Mouse (Mus musculus) liver, embryonic 12.5 days (tissue): ENCODE results near the gene Galnt13. TPM values are rescaled to one million over a fixed set of nuclear protein-coding genes. Genes with fewer than 3 reads are reported as not detected.
"Not testable (repeated sequence)": the region's sequence is repeated elsewhere in the genome, so short reads cannot be mapped to it uniquely, and the experiment has no call there.

Source experiments
- ATAC-seq: fragments of 200-750 bp; cut with Nextera tagmentation; 2 replicates; pipeline ENCODE4 v1.8.0; 2017; ENCODE audit warnings: moderate number of reproducible peaks, mild to moderate bottlenecking, moderate library complexity
- H3K27ac ChIP-seq: fragments of 300-500 bp; sonication (generic); 2 replicates; pipeline ENCODE4 v1.5.1; 2016; ENCODE audit warnings: mild to moderate bottlenecking
- H3K27me3 ChIP-seq: fragments of 300-500 bp; sonication (generic); replicated peaks from 2 replicates; pipeline ENCODE4 v1.6.1; 2016; ENCODE audit warnings: mild to moderate bottlenecking, moderate library complexity
- H3K36me3 ChIP-seq: fragments of 300-500 bp; sonication (generic); 2 replicates; pipeline ENCODE4 v1.6.1; 2016; ENCODE audit warnings: mild to moderate bottlenecking, moderate library complexity
- H3K4me1 ChIP-seq: fragments of 300-500 bp; sonication (generic); 2 replicates; pipeline ENCODE4 v1.6.1; 2016
- H3K4me2 ChIP-seq: fragments of 300-500 bp; sonication (generic); 2 replicates; pipeline ENCODE4 v1.6.1; 2016; ENCODE audit warnings: mild to moderate bottlenecking, moderate library complexity
- H3K4me3 ChIP-seq: fragments of 300-500 bp; sonication (generic); 2 replicates; pipeline ENCODE4 v1.5.1; 2016; ENCODE audit warnings: mild to moderate bottlenecking, moderate library complexity
- H3K9ac ChIP-seq: fragments of 300-500 bp; sonication (generic); 2 replicates; pipeline ENCODE4 v1.6.1; 2016; ENCODE audit warnings: mild to moderate bottlenecking, moderate library complexity
- H3K9me3 ChIP-seq: fragments of 300-500 bp; sonication (generic); replicated peaks from 2 replicates; pipeline ENCODE4 v1.6.1; 2016; ENCODE audit warnings: mild to moderate bottlenecking, moderate library complexity
- WGBS: fragments of 180-500 bp; shearing (Covaris S2); methylation state at CpG from one replicate; pipeline ENCODE4 v1.1.7; 2016; ENCODE audit not compliant: insufficient replicate concordance; 5-methylcytosine and 5-hydroxymethylcytosine counted together
- polyA plus RNA-seq: library from polyadenylated mRNA; unstranded; fragments of >200 nt; fragmentation: Nextera tagmentation; extraction: Ambion mirVana; gene quantifications from 2 replicates; pipeline ENCODE4 v1.2.1, GENCODE M21; 2016

The Galnt13 gene
- polyA plus RNA-seq, 1 experiment from 2014 or later: not detected

DNA sequence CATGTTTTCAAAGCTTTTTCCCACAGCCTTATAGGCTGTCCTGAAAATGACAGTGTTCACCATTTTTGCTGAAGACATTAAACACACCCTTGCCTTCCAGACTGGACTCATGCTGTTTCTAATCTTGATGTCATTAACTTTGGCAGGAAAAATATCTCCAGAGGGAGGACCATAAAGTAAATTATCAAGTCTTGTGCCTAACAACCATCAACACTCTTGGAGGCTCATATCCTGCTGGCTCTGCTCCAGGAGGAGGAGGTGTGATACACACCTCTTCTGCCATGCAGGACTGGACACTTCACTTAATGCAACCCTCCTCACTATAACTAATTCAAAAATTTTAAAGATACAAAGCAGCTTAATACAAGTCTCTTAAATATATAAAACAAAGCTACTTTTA lies 502.0 kb downstream of the Galnt13 start:
- no peak for ATAC-seq
- Histone ChIP-seq H3K4me2 (no peak overlapping the region), H3K27me3 (no peaks in the 10 kb centered on the region), H3K9me3 (no peaks in the 10 kb centered on the region), H3K27ac (no peak overlapping the region), H3K4me1 (no peaks in the 10 kb centered on the region), H3K4me3 (no peak overlapping the region), H3K36me3 (no peaks in the 10 kb centered on the region), H3K9ac (no peak overlapping the region)

DNA sequence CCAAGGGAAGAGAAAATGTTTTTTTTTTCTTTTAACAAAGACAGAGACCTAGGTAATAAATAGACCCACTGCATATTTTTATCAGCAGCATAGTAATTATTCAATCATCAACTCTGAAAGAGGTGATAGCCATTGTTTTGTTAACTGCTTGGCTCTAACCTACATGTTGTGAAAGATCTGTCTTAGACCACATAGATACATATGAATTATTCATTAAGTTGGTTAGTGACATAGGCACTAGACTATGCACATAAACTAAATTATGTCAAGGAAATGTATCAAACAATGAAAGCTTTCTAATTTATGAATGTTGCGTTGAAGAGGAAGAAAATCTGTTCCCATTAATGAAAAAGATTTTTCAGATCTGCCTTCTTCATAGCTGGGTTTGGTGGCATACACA lies 507.3 kb downstream of the Galnt13 start:
- Histone ChIP-seq H3K4me1 (no peaks in the 10 kb centered on the region), H3K4me2 (no peak overlapping the region), H3K4me3 (no peak overlapping the region), H3K9ac (no peak overlapping the region), H3K27me3 (no peaks in the 10 kb centered on the region), H3K27ac (no peak overlapping the region), H3K9me3 (no peaks in the 10 kb centered on the region), H3K36me3 (no peaks in the 10 kb centered on the region)
- WGBS: 80% methylated on average over 1 of the region's 1 CpGs
- no peak for ATAC-seq

DNA sequence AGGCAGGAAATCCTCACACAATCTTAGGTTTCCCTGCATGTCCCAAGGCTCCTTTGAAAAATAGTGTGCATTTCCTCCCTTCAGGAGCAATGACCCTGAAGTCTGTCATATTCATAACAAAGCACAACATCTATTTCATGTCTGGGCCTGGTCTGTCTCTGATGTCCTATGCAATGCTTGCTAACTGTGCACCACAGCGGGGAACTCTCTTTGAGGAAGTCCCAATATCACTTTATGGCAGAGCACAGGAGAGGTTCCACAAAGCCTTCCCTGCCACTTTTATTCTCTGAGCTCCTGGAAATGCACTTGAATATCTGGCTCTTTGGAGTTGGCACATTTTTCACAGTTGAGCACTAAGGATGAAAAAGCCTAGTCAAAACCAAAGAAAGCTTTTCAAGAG lies 547.7 kb downstream of the Galnt13 start:
- no peak overlapping the region for H3K9ac ChIP-seq
- WGBS: 50% methylated on average over 1 of the region's 1 CpGs
- no peak overlapping the region for H3K27ac ChIP-seq
- no peak overlapping the region for H3K4me2 ChIP-seq
- no peaks in the 10 kb centered on the region for H3K36me3 ChIP-seq
- no peak for ATAC-seq
- no peaks in the 10 kb centered on the region for H3K27me3 ChIP-seq
- H3K4me1 ChIP-seq: no peaks in the 10 kb centered on the region
- no peaks in the 10 kb centered on the region for H3K9me3 ChIP-seq
- H3K4me3 ChIP-seq: no peak overlapping the region

DNA sequence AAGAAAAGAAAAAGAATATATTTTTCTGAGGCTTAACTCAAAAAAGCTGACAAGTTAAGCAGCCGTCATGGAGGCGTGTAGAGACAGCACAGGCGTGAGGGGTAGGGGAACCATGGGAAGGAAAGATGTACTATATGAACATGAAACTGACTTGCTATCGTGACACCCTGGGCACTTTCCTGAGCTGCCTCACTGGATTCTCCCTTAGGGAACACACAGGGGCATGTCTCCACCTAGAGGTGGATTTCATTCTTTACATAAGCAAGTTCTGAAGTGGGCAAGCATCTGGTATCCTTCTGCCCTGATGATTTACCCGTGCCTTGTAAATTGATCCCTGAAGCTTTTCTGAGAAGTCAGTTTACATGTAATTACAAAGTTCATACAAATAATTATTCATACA lies 586.4 kb downstream of the Galnt13 start:
- not testable (repeated sequence) for H3K9ac ChIP-seq, ATAC-seq, H3K4me1 ChIP-seq, H3K36me3 ChIP-seq, H3K27me3 ChIP-seq, H3K27ac ChIP-seq, H3K9me3 ChIP-seq, H3K4me3 ChIP-seq, H3K4me2 ChIP-seq
- WGBS: no CpG with 5 or more reads among the region's 5 CpGs

DNA sequence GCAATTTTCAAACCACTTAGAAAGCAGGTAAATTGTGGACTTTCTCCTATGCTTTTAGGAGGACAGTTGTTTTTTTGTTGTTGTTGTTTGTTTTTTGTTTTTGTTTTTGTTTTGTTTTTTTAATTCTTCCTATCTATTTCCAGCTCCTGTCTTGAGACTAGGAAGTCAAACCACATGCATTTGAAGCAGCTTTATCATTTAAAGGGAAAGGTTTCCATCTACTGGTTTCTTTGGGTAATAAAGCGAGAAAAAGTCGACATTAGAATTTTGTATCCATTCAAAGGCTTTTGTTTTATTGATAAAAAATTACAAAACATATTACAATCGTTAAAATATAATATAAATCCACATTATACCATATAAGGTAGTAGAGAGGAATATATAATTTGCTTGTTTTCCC lies 598.5 kb downstream of the Galnt13 start:
- no peak for ATAC-seq
- H3K4me3 ChIP-seq: no peak overlapping the region
- no peaks in the 10 kb centered on the region for H3K36me3 ChIP-seq
- H3K27ac ChIP-seq: no peak overlapping the region
- H3K9me3 ChIP-seq: no peaks in the 10 kb centered on the region
- no peaks in the 10 kb centered on the region for H3K27me3 ChIP-seq
- 40% methylated on average over 3 of the region's 3 CpGs for WGBS
- no peak overlapping the region for H3K4me2 ChIP-seq
- H3K9ac ChIP-seq: no peak overlapping the region
- no peaks in the 10 kb centered on the region for H3K4me1 ChIP-seq

DNA sequence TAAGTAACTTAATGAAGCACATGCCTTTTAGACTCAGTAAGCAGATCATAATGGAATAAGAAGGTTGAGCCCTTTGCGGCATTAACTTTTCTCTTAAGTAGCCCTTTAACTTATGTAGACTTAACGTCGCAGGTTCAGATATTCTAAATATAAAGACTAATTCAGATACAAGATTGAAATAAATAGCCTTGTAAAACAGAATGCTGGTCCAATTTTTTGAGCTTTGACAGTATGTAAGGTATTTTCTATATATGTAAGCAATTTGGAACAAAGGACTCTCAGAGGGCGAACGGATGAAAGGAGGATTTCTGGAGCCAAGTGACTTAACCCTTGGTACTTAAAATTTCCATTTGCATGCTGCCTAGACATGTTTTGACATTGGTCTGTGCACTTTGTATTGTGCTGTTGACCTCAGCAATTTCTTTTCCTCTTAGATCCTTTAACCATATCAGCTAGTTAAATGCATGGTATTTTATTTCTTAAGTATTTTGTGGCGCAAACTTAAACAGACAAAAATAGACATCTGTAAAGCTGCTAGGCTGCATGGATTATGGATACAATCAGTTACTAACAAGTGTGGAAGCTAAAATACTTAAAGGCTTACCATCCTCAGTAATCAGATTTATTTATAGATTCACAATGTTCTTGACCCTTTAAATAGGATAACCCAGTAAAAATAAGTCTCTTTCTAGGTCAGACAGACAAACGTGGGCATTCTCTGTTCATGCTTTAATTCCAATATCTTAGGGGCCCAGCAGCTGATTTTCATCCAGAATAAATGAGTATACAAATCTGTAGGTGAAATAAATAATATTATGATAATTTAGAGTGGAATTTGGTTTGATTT lies 629.6 kb downstream of the Galnt13 start:
- no peak for ATAC-seq
- no peaks in the 10 kb centered on the region for H3K36me3 ChIP-seq
- no peaks in the 10 kb centered on the region for H3K4me1 ChIP-seq
- H3K27me3 ChIP-seq: no peaks in the 10 kb centered on the region
- H3K4me3 ChIP-seq: no peak overlapping the region
- no peaks in the 10 kb centered on the region for H3K9me3 ChIP-seq
- no peak overlapping the region for H3K27ac ChIP-seq
- H3K9ac ChIP-seq: no peak overlapping the region
- no peak overlapping the region for H3K4me2 ChIP-seq
- WGBS: 70% methylated on average over 7 of the region's 7 CpGs

DNA sequence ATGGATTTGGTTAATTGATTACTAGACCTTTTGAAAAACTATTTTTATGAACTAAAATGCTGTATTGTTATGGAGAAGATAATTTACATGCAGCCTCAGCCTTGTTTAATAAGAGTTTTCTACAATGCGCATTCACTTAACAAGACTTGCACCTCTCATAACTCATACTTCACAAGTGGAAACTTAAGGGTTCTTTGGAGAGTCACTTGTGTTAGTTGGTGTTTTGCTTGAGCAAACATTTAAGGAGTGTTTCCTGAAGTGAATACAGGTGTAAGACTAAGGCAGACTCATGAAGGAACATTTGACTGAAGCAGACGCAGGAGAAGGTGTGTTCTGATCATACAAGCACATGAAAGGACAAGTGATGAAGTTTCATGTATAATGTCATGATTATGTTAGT lies 649.5 kb downstream of the Galnt13 start:
- WGBS: 77% methylated on average over 2 of the region's 2 CpGs
- no peaks in the 10 kb centered on the region for H3K27me3 ChIP-seq
- H3K4me3 ChIP-seq: no peak overlapping the region
- H3K27ac ChIP-seq: no peak overlapping the region
- no peak overlapping the region for H3K4me2 ChIP-seq
- no peak for ATAC-seq
- H3K36me3 ChIP-seq: no peaks in the 10 kb centered on the region
- no peak overlapping the region for H3K9ac ChIP-seq
- H3K9me3 ChIP-seq: no peaks in the 10 kb centered on the region
- H3K4me1 ChIP-seq: no peaks in the 10 kb centered on the region

DNA sequence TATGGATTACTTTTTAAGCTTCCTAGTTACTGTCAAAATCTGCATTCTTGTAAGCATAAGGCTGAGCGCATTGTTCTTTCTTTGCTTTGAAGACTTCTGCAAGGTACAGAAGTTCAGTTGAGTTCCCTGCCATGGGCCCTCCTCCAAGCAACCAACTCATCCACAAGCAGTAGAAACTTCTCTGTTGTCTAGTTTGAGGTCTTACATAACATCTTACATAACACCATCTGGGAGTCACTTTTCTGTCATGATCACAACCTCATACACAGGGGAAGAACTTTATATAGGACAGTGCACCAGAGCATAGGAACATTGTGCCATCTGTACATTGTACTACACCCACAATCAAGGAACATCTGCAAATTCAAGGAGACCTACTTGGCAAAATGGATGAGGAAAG lies 651.9 kb downstream of the Galnt13 start:
- Histone ChIP-seq H3K9me3 (no peaks in the 10 kb centered on the region), H3K36me3 (no peaks in the 10 kb centered on the region), H3K4me3 (no peak overlapping the region), H3K9ac (no peak overlapping the region), H3K27ac (no peak overlapping the region), H3K27me3 (no peaks in the 10 kb centered on the region), H3K4me1 (no peaks in the 10 kb centered on the region), H3K4me2 (no peak overlapping the region)
- ATAC-seq: no peak
- 86% methylated on average over 1 of the region's 1 CpGs for WGBS

DNA sequence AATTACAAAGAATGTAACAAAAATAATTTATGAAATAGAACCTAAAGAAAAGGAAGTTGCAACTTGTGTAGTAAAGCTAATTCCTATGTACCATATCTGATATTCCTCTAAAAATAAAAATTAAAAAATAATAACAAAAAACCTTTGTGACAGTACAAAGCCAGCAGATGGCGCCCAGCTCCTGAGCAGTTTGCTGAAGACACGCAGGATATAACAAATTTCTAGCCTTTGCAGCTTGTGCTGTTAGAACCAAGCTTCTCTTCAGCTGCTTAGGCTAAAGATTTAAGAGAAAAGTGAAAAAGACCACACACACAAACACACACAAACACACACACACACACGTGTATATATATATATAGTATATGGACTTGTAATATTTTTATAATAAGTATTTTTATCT lies 654.2 kb downstream of the Galnt13 start:
- H3K4me1 ChIP-seq: no peaks in the 10 kb centered on the region
- no peak overlapping the region for H3K9ac ChIP-seq
- H3K4me3 ChIP-seq: no peak overlapping the region
- WGBS: 9% methylated on average over 3 of the region's 3 CpGs
- H3K4me2 ChIP-seq: no peak overlapping the region
- ATAC-seq: no peak
- H3K9me3 ChIP-seq: no peaks in the 10 kb centered on the region
- no peak overlapping the region for H3K27ac ChIP-seq
- H3K36me3 ChIP-seq: no peaks in the 10 kb centered on the region
- no peaks in the 10 kb centered on the region for H3K27me3 ChIP-seq

DNA sequence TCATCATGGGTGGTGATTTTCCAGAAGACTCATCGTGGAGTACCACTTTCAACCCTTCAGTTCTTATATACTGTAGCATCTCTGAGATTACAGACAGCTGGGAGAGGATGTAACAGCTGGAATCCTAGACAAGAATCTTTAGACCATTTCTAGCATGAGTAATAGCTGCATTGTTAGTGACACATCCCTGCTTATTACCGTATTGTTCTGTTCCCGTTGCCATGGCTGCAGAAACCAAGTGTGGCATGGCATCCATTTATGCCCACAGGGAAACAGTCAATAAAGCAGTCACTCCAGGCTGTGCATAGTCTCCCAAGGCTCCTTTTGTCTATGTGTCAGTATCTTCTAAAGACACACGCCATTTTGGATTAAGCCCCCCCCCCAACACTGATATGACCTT lies 655.4 kb downstream of the Galnt13 start:
- Histone ChIP-seq H3K27ac (no peak overlapping the region), H3K36me3 (no peaks in the 10 kb centered on the region), H3K9ac (no peak overlapping the region), H3K9me3 (no peaks in the 10 kb centered on the region), H3K4me1 (no peaks in the 10 kb centered on the region), H3K4me2 (no peak overlapping the region), H3K4me3 (no peak overlapping the region), H3K27me3 (no peaks in the 10 kb centered on the region)
- ATAC-seq: no peak
- 62% methylated on average over 4 of the region's 4 CpGs for WGBS

DNA sequence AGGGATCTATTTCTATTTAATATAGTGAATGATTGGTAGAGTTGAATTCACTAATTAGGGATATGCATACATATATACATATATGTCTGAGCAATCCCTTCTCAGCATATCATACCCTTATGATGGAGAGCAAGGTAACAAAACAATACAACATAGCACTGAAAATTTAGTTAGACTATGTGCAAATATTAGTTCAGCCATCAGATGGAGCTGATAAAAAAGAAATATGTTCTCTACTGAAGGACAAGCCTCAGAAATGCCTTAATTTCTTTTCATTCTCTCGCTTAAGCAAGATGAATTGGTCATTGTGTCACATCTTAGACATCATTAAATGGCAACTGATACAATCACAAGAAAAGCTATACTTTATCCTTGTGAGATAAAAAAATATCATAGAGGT lies 663.0 kb downstream of the Galnt13 start:
- no peak for ATAC-seq
- no peaks in the 10 kb centered on the region for H3K27me3 ChIP-seq
- H3K4me1 ChIP-seq: no peaks in the 10 kb centered on the region
- no peak overlapping the region for H3K27ac ChIP-seq
- H3K9ac ChIP-seq: no peak overlapping the region
- no peak overlapping the region for H3K4me3 ChIP-seq
- no peak overlapping the region for H3K4me2 ChIP-seq
- no peaks in the 10 kb centered on the region for H3K36me3 ChIP-seq
- WGBS: 87% methylated on average over 1 of the region's 1 CpGs
- no peaks in the 10 kb centered on the region for H3K9me3 ChIP-seq

DNA sequence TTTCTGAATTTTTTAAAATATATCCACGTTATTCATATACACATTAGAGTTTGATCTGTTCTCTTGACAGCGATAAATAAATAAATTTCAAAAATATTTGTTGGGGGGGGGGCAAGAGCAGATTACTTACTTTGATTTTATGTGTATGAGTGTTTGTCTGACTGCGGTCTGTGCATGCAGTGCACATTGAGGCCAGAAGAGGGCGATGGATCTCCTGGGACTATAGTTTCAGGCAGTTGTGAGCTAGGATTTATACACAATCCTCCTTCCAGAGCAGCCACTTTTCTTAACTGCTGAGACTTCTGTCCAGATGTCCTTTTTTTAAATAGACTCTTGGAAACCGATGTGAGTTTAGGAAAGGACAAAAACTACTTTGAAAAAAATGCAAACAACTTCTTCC lies 665.2 kb downstream of the Galnt13 start:
- ATAC-seq: no peak
- H3K27ac ChIP-seq: no peak overlapping the region
- WGBS: 43% methylated on average over 5 of the region's 5 CpGs

DNA sequence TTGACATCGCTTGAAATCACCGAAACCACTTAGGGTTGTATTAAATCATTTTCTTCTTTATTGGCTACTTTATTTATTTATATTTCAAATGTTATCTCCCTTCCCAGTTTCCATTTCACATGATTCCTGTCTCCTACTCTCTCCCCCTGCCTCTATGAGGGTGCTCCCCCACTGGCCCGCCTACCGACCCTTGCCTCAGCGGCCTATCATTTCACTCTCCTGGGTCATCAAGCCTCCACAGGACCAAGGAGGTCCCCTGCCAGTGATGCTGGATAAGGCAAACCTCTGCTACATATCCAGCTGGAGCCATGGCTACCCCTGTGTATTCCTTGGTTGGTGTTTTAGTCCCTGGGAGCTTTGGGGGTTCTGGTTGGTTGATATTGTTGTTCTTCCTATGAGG lies 667.4 kb downstream of the Galnt13 start:
- no peak overlapping the region for H3K4me3 ChIP-seq
- H3K9me3 ChIP-seq: no peaks in the 10 kb centered on the region
- 81% methylated on average over 5 of the region's 5 CpGs for WGBS
- no peaks in the 10 kb centered on the region for H3K4me1 ChIP-seq
- no peaks in the 10 kb centered on the region for H3K36me3 ChIP-seq
- H3K27ac ChIP-seq: no peak overlapping the region
- H3K4me2 ChIP-seq: no peak overlapping the region
- no peaks in the 10 kb centered on the region for H3K27me3 ChIP-seq
- no peak for ATAC-seq
- H3K9ac ChIP-seq: no peak overlapping the region

More for the DNA sequence above, 665.2 kb downstream of the Galnt13 start:
- Histone ChIP-seq H3K4me1 (no peaks in the 10 kb centered on the region), H3K36me3 (no peaks in the 10 kb centered on the region), H3K27me3 (no peaks in the 10 kb centered on the region), H3K9ac (no peak overlapping the region), H3K4me3 (no peak overlapping the region), H3K9me3 (no peaks in the 10 kb centered on the region), H3K4me2 (no peak overlapping the region)
